Mouse (Mus musculus): ENCODE data around the gene Gnl2. TPM values are rescaled to one million over a fixed set of nuclear protein-coding genes. Genes with fewer than 3 reads are reported as not detected.

The Gnl2 gene
- polyA plus RNA-seq, 1 experiment from 2014 or later = 66.2 TPM

- Histone ChIP-seq H3K27ac (ENCODE audit: low read length) (no peak overlapping the region), H3K27me3 (ENCODE audit: control insufficient read depth, insufficient read depth, low read length) (no peaks in the 10 kb centered on the region), H3K9me3 (replicated peaks; ENCODE audit: control insufficient read depth, low read length) (no peaks in the 10 kb centered on the region), H3K4me3 (ENCODE audit: low read length) (no peak overlapping the region), H3K36me3 (ENCODE audit: control insufficient read depth, insufficient read depth) (peaks cover 4% of the 10 kb centered on the region; the same call in 1 of the 2 replicates), H3K4me1 (ENCODE audit: control insufficient read depth, insufficient read depth, low read length) (no peaks in the 10 kb centered on the region), H3K4me2 (ENCODE audit: low read depth, low read length) (no peak overlapping the region), H3K9ac (ENCODE audit: low read length) (no peak overlapping the region)
- ATAC-seq (replicated peaks; ENCODE audit: extremely low read depth, insufficient read depth, low FRiP score) = no peak
- WGBS = 76% methylated on average over 4 of the region's 4 CpGs
These were observed 81.0 kb downstream of the Gnl2 start for GRCm38 (mm10) chr4:125097412-125097811.

GRCm38 (mm10) chr4:125099458-125099857, 83.1 kb downstream of the Gnl2 start:
- H3K9me3 ChIP-seq (replicated peaks; ENCODE audit: control insufficient read depth, low read length) = no peaks in the 10 kb centered on the region
- no peak overlapping the region for H3K4me2 ChIP-seq (ENCODE audit: low read depth, low read length)
- H3K27ac ChIP-seq (ENCODE audit: low read length) = no peak overlapping the region
- no peaks in the 10 kb centered on the region for H3K4me1 ChIP-seq (ENCODE audit: control insufficient read depth, insufficient read depth, low read length)
- no peak overlapping the region for H3K4me3 ChIP-seq (ENCODE audit: low read length)
- no peak; the same call in 1 of the 2 replicates for ATAC-seq (replicated peaks; ENCODE audit: extremely low read depth, insufficient read depth, low FRiP score)
- H3K27me3 ChIP-seq (ENCODE audit: control insufficient read depth, insufficient read depth, low read length) = no peaks in the 10 kb centered on the region
- no peak overlapping the region for H3K9ac ChIP-seq (ENCODE audit: low read length)
- WGBS = 9% methylated on average over 8 of the region's 8 CpGs
- H3K36me3 ChIP-seq (ENCODE audit: control insufficient read depth, insufficient read depth) = peaks cover 10% of the 10 kb centered on the region; the same call in 1 of the 2 replicates

- H3K4me2 ChIP-seq (ENCODE audit: low read depth, low read length) = no peak overlapping the region
- H3K27ac ChIP-seq (ENCODE audit: low read length) = no peak overlapping the region
- 66% methylated on average over 13 of the region's 13 CpGs for WGBS
- H3K9ac ChIP-seq (ENCODE audit: low read length) = no peak overlapping the region
- H3K9me3 ChIP-seq (replicated peaks; ENCODE audit: control insufficient read depth, low read length) = no peaks in the 10 kb centered on the region
- no peaks in the 10 kb centered on the region for H3K4me1 ChIP-seq (ENCODE audit: control insufficient read depth, insufficient read depth, low read length)
- no peak for ATAC-seq (replicated peaks; ENCODE audit: extremely low read depth, insufficient read depth, low FRiP score)
- H3K4me3 ChIP-seq (ENCODE audit: low read length) = no peak overlapping the region
- H3K36me3 ChIP-seq (ENCODE audit: control insufficient read depth, insufficient read depth) = peaks cover 10% of the 10 kb centered on the region; the same call in 1 of the 2 replicates
- no peaks in the 10 kb centered on the region for H3K27me3 ChIP-seq (ENCODE audit: control insufficient read depth, insufficient read depth, low read length)
These were observed 84.9 kb downstream of the Gnl2 start for GRCm38 (mm10) chr4:125101334-125101733.

Other genes starting within 250 kb of the Gnl2 start
- gene Mtf1, start 214.5 kb upstream of the Gnl2 start, polyA plus RNA-seq (2015; fragmentation: Nextera tagmentation; extraction: Ambion mirVana) = 11.5 and 13.0 TPM in 2 replicates
- 22.3 and 22.6 TPM in 2 replicates for gene Yrdc, start 165.9 kb upstream of the Gnl2 start, polyA plus RNA-seq (2015; fragmentation: Nextera tagmentation; extraction: Ambion mirVana)
- 40.0 and 40.8 TPM in 2 replicates for gene 1110065P20Rik, start 165.4 kb upstream of the Gnl2 start, polyA plus RNA-seq (2015; fragmentation: Nextera tagmentation; extraction: Ambion mirVana)
- gene Maneal, start 154.4 kb upstream of the Gnl2 start, polyA plus RNA-seq (2015; fragmentation: Nextera tagmentation; extraction: Ambion mirVana) = 0.07 and 0.29 TPM in 2 replicates
- gene Epha10, start 135.7 kb upstream of the Gnl2 start, polyA plus RNA-seq (2015; fragmentation: Nextera tagmentation; extraction: Ambion mirVana) = 0.03 TPM in 1 of 2 replicates, not detected in the other
- 8.8 and 10.3 TPM in 2 replicates for gene 9930104L06Rik, start 79.5 kb upstream of the Gnl2 start, polyA plus RNA-seq (2015; fragmentation: Nextera tagmentation; extraction: Ambion mirVana)
- gene Cdca8, start 77.3 kb upstream of the Gnl2 start, polyA plus RNA-seq (2015; fragmentation: Nextera tagmentation; extraction: Ambion mirVana) = 117 and 122 TPM in 2 replicates
- 5.5 and 5.9 TPM in 2 replicates for gene Rspo1, start 30.2 kb upstream of the Gnl2 start, polyA plus RNA-seq (2015; fragmentation: Nextera tagmentation; extraction: Ambion mirVana)
- gene Dnali1, start 49.1 kb downstream of the Gnl2 start, polyA plus RNA-seq (2015; fragmentation: Nextera tagmentation; extraction: Ambion mirVana) = 0.63 and 0.92 TPM in 2 replicates
- 18.5 and 19.0 TPM in 2 replicates for gene Snip1, start 50.1 kb downstream of the Gnl2 start, polyA plus RNA-seq (2015; fragmentation: Nextera tagmentation; extraction: Ambion mirVana)
- gene Meaf6, start 68.5 kb downstream of the Gnl2 start, polyA plus RNA-seq (2015; fragmentation: Nextera tagmentation; extraction: Ambion mirVana) = 37.0 and 40.5 TPM in 2 replicates
- gene Zc3h12a, start 111.3 kb downstream of the Gnl2 start, polyA plus RNA-seq (2015; fragmentation: Nextera tagmentation; extraction: Ambion mirVana) = 0.69 and 1.6 TPM in 2 replicates